Mouse (Mus musculus): ENCODE data around the gene Mettl2.

The Mettl2 gene

DNA sequence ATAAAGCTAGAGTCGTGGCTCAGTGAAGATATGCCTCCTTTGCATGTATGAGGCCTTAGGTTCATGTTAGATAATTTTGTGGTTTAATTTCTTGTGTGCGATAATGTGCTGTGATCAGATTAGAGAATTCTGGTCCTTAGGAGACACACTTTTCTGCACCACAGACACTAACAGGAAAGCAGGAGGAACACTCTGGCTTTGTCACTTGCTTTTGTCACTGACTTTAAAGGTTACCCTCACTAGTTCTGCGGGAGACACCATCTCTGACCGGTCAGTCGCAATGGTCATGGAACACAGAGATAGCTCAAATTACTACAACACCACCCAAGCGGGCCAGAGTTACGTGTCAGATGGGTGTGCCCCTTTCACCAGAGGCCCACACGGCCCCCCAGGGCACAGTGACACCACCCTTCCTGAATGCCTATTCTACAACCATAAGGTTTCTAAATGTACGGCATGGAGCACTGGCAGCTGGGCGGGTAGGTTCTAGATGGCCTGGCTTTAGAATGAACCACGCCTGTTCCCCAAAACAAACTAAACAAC lies 26.2 kb downstream of the Mettl2 start:
- DNase-seq (ENCODE audit: low spot score in 2 of 2), result no peak

DNA sequence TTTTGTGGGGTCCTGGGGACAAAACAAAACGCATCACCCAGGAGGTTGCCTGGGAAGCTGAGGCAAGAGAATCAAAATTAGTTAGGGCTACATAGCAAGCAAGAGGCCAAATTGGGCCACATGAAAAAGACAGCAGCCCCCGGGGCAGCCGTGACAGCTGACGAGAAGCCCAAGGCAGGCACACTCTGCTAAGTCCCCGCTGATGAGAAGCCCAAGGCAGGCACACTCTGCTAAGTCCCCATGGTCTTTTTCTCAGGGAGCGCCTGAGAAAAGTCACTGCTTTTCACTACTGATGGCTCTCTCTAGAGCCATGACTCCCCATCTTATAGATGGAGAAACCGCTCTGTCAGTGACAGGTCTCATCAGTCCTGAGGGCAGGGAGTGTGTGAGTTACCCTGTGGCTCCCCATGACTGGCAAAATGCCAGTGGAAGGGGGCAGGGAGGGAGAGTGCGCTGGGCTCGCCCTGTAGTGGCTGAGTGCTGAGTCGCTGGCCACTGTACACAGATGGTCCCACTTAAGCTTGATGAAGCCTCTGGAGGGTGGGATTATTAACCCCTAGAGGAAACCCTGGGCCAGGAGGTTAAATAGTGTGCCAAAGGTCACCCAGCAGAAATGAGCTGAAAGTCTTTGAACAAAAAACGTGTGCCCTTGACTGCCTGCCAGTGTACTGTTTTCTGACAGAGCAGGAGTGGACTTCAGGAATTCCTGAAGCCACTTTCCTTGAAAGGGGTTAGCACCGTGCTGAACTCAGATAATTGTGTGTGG lies 27.0 kb downstream of the Mettl2 start:
- DNase-seq (ENCODE audit: low spot score in 2 of 2), result no peak

DNA sequence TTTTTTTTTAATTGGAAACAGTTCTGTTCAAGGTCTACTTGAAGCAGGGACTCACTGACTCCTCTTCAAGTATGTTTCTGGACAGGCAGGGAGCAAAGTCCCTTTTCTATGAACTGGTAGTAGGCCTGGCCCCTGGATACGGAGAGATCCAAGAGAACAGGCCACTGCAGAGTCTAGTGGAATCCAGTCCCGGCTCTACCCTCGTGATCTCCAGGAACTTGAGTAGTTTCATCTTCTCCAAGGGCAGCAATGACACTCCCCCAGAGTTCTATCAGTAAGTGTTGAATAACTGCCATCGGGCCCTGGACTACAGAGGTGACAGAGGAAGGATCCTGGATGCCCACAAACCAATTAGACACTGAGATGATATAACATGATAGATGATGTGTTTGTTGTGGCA lies 29.7 kb downstream of the Mettl2 start:
- no peak for DNase-seq (ENCODE audit: low spot score in 2 of 2)

DNA sequence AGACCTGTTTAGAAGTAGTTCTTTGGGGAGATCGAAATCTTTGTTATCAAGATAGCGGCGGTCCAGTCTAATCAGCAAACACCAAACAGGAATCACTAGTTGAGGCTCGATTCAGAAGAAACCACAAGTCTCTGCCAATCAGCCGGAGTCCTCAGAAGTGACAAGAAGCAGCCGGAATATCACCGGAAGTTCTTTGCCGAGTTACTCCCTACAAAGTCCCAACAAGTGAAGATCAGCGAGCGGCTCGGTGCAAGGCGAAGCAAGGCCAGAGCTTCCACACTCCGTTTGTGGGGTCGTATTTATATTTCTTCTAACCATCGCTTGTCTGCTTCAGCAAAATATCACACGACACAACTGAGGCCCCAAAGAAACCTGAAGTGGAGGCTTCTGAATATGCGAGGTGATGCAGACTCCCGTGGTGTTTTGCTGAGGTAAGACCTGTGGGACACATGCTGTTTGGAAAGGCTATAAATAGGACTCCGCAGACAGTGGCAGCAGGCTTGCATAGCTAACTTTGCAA lies 30.6 kb downstream of the Mettl2 start:
- DNase-seq (ENCODE audit: low spot score in 2 of 2), result no peak

DNA sequence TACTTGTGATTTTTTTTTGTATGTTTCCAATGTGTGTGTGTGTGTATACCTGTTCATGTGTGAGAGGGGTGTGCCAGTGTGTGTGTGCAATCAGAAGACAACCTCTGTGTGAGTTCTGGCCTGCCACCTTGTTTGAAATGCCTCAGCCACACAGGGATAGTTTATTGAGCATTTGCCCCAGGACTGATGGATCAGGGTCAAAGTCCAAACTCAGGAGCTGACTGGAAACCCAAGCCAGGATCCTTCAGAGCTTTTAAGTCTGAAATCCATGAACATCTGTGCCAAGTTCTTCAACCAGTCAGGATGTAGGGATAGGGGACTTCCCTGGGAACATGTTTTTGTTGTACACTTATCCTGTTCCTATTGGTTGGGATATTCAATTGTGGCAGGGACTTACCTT lies 31.8 kb downstream of the Mettl2 start:
- DNase-seq (ENCODE audit: low spot score in 2 of 2), result no peak

DNA sequence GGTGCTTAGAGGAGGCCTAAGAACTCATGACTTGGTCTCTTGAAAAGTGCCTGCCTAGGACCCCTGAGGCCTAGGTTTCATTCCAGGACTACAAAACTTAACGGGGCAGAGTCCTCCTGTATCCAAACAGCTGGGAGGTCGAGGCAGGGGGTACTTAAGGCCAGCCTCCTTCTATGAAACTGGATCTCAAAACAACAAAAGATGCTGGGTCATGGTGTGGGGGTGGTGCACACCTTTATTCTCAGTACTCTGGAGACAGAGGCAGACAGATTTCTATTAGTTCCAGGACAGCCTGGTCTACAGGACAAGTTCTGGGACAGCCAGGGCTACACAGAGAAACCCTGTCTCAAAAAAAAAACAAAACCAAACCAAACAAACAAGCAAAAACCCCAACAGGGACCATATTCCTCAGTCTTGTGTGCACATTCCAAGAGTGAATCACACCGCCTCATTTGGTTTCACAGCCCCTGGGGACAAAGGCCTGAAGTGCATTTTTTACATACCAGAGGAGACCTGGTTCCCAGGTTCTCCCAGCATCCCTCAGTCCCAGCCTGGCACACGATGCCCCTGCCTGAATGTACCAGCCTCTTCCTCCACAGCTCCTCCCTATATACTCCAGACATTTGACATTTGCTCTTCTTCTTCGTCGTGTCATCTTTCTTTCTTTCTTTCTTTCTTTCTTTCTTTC lies 33.6 kb downstream of the Mettl2 start:
- DNase-seq (ENCODE audit: low spot score in 2 of 2), result no peak

DNA sequence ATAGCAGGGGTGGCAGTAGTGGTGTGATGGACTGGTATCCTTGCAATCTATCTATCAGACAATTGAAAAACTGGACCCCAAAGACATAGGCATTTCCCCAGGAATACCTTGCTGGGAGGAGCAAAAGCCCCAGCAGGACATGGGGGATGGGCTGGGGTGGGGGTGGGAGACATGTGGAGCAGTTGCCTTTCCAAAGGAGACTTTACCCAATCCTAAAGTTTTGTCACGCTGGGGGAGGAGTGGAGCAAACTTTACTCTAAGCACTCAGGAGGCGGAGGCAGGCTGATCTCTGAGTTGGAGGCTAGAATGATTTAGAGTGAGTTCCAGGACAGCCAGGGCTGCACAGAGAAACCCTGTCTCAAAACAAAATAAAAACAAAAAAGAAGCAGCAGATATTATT lies 35.2 kb downstream of the Mettl2 start:
- no peak for DNase-seq (ENCODE audit: low spot score in 2 of 2)

DNA sequence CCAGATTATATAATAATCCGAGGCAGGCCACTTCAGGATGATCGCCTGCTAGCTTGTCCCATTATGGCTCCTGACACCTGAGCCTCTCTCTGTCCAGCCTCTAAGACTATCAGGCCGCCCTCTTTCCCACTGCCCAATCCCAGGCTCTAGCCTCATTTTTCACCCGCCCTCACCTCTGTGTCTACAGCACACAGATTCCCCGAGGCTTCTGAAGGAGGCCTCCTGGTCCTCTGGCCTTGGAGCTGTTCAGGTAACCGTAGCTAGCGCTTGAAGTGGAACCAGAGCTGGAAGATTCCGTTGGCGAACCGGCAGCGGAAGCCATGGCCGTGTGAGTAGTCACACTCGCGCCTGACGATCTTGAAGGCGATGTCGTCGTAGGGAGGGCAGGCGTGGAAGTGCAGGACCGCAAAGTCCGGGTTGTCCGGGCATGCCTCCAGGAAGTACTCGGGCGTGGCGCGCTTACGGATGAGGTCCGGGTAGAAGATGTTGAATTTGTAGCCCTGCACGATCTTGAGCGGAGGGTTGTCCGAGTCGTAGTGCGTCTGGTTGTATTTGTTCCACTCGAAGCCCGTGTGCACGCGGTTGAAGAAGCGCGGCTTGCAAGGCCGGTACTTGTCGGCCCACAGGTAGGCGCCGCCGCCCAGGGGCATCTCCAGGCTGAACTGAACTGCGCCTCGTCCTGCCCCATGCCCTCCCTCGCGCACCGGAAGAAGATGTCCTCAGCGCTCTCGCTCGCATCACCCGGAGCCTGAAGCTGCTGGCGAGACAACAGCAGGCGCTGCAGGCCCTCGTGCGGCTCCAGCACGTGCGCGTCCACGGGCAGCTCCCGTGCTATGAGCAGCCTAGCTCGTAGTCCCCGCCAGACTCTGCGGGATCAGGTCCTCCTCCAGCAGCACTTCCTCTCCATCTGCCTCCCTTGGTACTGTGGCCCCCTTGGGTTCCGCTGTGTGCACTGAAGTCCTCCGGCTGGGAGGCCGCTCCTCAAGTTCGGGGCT lies 38.6 kb downstream of the Mettl2 start:
- DNase-seq (ENCODE audit: low spot score in 2 of 2), result no peak

DNA sequence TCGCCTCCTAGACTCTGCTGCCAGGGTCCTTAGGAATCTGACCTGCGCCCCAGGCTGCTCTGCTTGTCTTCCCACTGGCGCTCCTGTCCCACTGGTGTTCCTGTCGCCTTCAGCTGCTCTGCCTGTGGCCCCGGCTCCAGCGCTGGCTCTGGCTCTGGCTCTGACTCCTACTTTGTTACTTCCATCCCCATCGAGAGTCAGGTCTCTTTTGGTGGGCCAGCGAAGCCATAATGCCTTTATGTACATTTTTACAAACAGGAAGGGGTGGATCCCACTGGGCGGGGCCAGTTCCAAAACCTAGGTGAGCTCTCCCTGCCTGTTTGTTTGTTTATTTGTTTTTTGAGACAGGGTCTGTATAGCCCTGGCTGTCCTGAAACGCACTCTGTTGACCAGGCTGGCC lies 40.6 kb downstream of the Mettl2 start:
- DNase-seq (ENCODE audit: low spot score in 2 of 2), result no peak

DNA sequence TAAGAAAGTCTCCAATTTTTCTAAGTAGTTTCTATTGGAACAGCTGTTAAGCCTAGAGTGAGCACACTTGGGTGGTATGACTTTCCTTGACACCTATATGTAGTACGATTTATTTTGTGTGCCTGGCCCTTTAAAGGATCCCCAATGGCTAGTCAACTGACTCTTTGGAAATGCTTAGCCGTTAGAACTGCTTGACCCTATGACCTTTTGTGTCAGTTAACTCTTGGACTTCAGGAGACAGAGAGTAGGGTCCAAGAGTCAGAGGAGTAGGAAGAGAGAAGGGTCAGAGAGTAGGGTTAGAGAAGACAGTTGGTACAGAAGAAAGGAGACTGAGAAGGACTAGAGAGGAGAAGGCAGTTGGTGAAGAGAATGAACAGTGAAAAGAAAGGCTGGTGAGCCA lies 52.3 kb downstream of the Mettl2 start, which contains the start of gene Tlk2:
TSS of gene Tlk2 (plus strand) at position 292 of the 400 bp plus-strand sequence.
- no peak for DNase-seq (ENCODE audit: low spot score in 2 of 2)

DNA sequence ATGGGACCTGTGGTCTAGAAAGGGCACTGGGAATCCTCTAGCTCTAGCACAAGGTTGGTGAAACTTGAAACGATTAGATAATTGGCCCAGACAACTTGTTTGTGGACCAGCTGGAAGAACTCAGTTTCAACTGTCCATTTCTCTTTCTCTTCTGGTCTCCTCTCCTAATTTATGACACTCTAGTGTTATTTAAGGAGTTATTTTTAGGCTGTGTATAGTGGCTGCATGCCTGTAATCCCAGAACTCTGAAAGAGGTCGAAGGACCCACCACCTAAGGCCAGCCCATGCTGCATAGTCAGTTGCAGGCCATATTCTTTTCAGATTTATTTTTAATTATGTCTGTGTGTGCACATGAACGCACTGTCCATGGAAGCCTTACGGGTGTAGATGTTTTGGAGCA lies 53.3 kb downstream of the Mettl2 start:
- no peak for DNase-seq (ENCODE audit: low spot score in 2 of 2)

DNA sequence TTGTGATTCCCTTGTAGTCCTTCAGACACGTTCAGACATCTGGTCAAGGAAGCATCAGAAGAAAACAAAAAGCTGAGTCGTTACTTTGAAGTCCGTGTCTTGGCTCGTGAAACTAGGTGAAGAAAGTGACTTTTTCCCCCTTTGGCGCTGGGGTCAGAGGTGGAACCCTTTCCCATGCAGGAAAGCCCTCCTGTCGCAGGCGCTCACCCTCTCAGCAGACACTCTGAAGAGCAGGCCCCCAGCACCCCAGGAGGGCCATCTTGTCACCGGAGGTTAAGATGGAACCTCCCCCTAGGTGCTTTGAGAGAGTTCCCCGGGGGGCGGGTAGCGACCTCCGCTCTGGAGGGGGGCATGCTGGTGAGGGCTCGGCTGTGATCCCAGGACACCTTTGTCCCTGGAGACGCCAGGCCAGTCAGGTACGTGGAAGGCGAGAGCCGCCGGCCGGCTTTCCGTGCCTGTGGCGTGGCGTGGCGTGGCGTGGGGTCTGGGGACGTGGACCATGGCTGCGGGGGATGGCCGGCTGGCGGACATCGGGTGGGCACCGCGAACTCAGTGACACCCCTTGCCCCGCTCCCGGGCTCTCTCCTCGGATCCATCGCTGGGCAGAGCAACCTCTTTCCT lies 54.4 kb downstream of the Mettl2 start:
- peak; percentile 38 for DNase-seq (ENCODE audit: low spot score in 2 of 2)

DNA sequence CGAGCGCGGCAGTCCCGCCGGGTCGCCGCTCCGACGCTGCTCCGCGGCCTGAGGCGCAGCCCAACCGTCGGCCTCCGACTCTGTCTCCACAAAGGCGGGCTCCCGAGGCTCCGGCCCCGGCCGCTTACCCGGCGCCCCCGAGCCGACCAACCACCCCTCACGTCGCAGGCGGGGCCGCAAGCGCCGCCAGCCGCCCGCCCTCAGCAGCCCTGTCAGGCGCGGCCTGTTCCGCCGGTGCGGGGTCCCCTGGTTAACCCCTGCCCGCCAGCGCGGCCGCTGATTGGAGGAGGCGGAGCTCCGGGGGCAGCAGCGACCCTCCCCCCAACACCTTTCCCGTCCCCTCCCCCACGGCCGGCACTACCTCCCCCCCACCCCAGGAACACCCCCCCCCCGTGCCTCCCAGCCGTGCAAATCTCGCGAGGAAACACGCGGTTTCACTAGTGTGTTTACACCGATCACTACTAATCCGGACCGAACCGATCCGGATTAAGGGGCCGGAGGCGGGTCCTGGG lies 55.0 kb downstream of the Mettl2 start:
- peak; percentile 86 to 92 for DNase-seq (ENCODE audit: low spot score in 2 of 2)

DNA sequence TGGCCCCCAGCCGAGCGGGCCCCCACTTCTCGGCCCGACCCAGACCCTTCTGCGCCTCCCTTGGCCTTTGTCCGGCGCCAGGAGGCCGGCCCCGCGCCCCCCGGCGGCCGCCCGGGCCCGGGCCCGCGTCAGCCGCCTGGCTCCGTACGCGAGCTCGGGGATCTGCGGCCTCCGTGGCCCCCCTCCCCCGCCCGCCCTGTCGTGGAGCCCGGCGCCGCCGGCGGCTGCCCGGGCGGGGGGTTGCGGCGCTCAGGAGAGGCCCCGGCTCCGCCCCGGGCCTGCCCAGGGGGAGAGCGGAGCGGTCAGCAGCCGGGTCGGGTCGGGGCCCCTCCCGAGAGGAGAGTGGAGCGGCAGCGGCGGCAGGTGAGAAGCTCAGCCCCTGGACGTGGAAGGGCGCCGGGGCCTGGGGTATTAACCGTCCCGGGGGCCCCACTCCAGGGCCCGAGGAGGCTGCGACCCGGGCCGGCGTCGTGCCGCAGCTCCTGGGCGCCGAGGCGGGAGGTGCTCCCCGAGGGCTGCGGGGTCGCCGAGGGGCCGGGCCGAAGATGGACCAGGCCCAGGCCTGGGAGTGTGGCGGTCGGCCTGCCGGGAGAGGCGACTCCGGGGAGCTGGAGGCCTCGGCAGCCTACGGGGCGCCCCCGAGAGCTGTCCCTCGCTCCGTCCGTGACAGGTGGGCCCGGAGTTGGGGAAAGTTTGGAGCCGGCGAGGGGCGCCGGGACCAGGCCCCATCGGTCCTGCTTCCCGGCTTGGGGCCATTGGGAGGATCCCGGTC lies 55.6 kb downstream of the Mettl2 start:
- peak; percentile 34 to 60 for DNase-seq (ENCODE audit: low spot score in 2 of 2)

DNA sequence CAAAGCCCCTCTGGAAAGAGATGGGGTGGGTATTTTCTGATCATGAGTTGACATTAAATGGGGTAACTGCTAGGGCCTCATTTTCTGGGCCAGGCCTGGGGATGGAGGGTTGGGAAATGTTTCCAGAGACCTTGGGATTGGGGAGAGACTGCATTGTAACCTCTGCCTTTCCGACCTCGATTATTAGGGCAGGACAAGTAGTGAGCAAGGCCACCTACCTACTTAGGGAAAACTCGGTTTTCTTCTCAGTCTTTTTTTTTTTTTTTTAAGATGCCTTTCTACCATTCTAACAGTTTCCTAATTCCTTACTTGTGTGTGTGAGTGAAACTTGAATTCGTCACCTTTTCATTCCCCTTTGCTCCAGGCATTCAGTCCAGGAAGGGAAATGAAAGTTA lies 56.2 kb downstream of the Mettl2 start:
- DNase-seq (ENCODE audit: low spot score in 2 of 2), result no peak

DNA sequence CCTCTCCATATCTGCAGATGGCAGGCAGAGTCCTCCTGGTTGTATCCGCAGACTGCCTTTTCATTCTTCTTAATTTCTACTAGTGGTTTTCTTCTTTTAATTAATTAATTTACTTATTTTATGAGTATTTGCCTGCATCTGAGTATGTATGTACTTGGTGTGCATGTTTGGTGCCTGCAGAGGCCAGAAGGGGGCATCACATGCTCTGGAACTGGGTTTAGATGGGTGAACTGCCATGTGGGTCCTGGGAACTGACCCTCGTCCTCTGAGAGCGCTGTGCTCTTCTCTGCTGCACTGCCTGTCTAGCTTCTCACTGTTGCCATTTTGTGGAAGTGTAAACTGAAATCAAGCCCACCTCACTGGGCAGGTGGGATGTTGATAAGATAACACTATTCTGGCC lies 58.5 kb downstream of the Mettl2 start:
- DNase-seq (ENCODE audit: low spot score in 2 of 2), result no peak
